ENCODE assay signal across 7 mouse cellular contexts in genomic region chr2:21917804-21918690, GRCm38 (mm10).
A peak's percentile ranks its signal among the peaks of the same experiment; 100 is the strongest.
DNase-seq lines count a peak whose midpoint lies in the region; ATAC-seq and TF ChIP-seq lines count a peak whose summit lies in the region.

No protein-coding gene starts in this region.

- H3K9ac ChIP-seq in hindbrain, embryonic 11.5 days (ENCODE audit: low read depth, low read length) = peak overlapping the region; percentile 66
- peak overlapping the region; percentile 66 for H3K9ac ChIP-seq in midbrain, embryonic 13.5 days (replicated peaks)

- no peaks in the 10 kb centered on the region for H3K9me3 ChIP-seq in hindbrain, embryonic 11.5 days (ENCODE audit: control insufficient read depth, low read length)
- H3K9me3 ChIP-seq in midbrain, embryonic 13.5 days = no peaks in the 10 kb centered on the region

- no peak for DNase-seq in Patski (ENCODE audit: low read depth, low spot score)
- DNase-seq in cerebellum, adult 8-10 months = peak; percentile 84
- DNase-seq in frontal cortex, adult 2 months (ENCODE audit: extremely low spot score in 1 of 2, low spot score in 1 of 2) = peak; percentile 92 to 93
- peak; percentile 91 for DNase-seq in hindbrain, embryonic 11.5 days (ENCODE audit: low spot score)
- peak; percentile 84 to 88 for DNase-seq in left cerebral cortex, adult 2 months (ENCODE audit: extremely low spot score in 1 of 2, low spot score in 2 of 2)

- H3K27ac ChIP-seq in hindbrain, embryonic 11.5 days (ENCODE audit: low read depth, low read length) = peak overlapping the region; percentile 98
- peak overlapping the region; percentile 98 for H3K27ac ChIP-seq in left cerebral cortex, adult 2 months
- H3K27ac ChIP-seq in midbrain, embryonic 13.5 days = peak overlapping the region; percentile 99
- peak overlapping the region; percentile 30; the same call in 1 of the 2 replicates for H3K27ac ChIP-seq in testis, adult 2 months (ENCODE audit: control insufficient read depth, insufficient read depth, low read depth, low read length)

- peaks cover 9% of the 10 kb centered on the region for H3K27me3 ChIP-seq in Patski
- H3K27me3 ChIP-seq in hindbrain, embryonic 11.5 days (ENCODE audit: control insufficient read depth, insufficient read depth, low read length) = no peaks in the 10 kb centered on the region
- no peaks in the 10 kb centered on the region for H3K27me3 ChIP-seq in midbrain, embryonic 13.5 days
- H3K27me3 ChIP-seq in testis, adult 2 months (ENCODE audit: control insufficient read depth, insufficient read depth, low read length) = no peaks in the 10 kb centered on the region

- CTCF ChIA-PET in Patski (lab: Charles Lee) = interaction anchor here (0.5 kb wide), 1 partner anchor 1160 kb away, joined by 3 read pairs; no protein-coding TSS in a partner anchor

- H3K4me1 ChIP-seq in hindbrain, embryonic 11.5 days (replicated peaks; ENCODE audit: control insufficient read depth, insufficient read depth, low read length) = peaks cover 2% of the 10 kb centered on the region; the same call in 1 of the 2 replicates
- H3K4me1 ChIP-seq in midbrain, embryonic 13.5 days (replicated peaks) = peaks cover 24% of the 10 kb centered on the region
- peaks cover 7% of the 10 kb centered on the region for H3K4me1 ChIP-seq in testis, adult 2 months (ENCODE audit: control insufficient read depth, insufficient read depth, low read length)

- ATAC-seq in Patski = no peak
- ATAC-seq in hindbrain, embryonic 11.5 days (ENCODE audit: low FRiP score) = peak; percentile 95
- ATAC-seq in midbrain, embryonic 13.5 days = peak; percentile 96

- TF ChIP-seq POLR2A in testis, adult 2 months (IDR thresholded peaks at IDR 0.05; ENCODE audit: control insufficient read depth, low read depth, low read length) = no peak

- 9% methylated on average over 16 of the region's 16 CpGs for WGBS in hindbrain, embryonic 11.5 days
- WGBS in midbrain, embryonic 13.5 days = 2% methylated on average over 16 of the region's 16 CpGs

- peak overlapping the region; percentile 34 for H3K4me2 ChIP-seq in hindbrain, embryonic 11.5 days (replicated peaks; ENCODE audit: low read depth, low read length)
- H3K4me2 ChIP-seq in midbrain, embryonic 13.5 days (replicated peaks) = peak overlapping the region; percentile 59

- no peaks in the 10 kb centered on the region for H3K36me3 ChIP-seq in hindbrain, embryonic 11.5 days (ENCODE audit: control insufficient read depth, insufficient read depth, low read length)
- no peaks in the 10 kb centered on the region for H3K36me3 ChIP-seq in midbrain, embryonic 13.5 days
- no peaks in the 10 kb centered on the region for H3K36me3 ChIP-seq in testis, adult 2 months (ENCODE audit: control insufficient read depth, insufficient read depth, low read length)

- H3K4me3 ChIP-seq in hindbrain, embryonic 11.5 days (ENCODE audit: low read depth, low read length) = peak overlapping the region; percentile 29
- H3K4me3 ChIP-seq in left cerebral cortex, adult 2 months = peak overlapping the region; percentile 47
- peak overlapping the region; percentile 39 for H3K4me3 ChIP-seq in midbrain, embryonic 13.5 days (replicated peaks)
- peak overlapping the region; percentile 69 for H3K4me3 ChIP-seq in testis, adult 2 months (ENCODE audit: control insufficient read depth, low read depth, low read length)

- TF ChIP-seq CTCF in Patski (IDR thresholded peaks at IDR 0.05) = peak; percentile 28
- peak; percentile 58 for TF ChIP-seq CTCF in left cerebral cortex, adult 2 months (IDR thresholded peaks at IDR 0.05)
- TF ChIP-seq CTCF in testis, adult 2 months (IDR thresholded peaks at IDR 0.05; ENCODE audit: control insufficient read depth, insufficient read depth, insufficient replicate concordance, low read depth, low read length) = no peak

- POLR2A ChIA-PET in Patski (lab: Charles Lee) = no interaction called here

- intact Hi-C loops in left cerebral cortex, adult 2 months (cut with DNase I) = loop anchor here (5.0 to 10.0 kb wide), 4 partner anchors 116 to 1023 kb away; partner anchors contain the start of genes Enkur and Thnsl1

- in situ Hi-C loops in Patski (cut with MboI; ENCODE audit: low pct_unique_long_range_greater_than_20kb) = loop anchor here (25.0 kb wide), 1 partner anchor 1031 kb away; no protein-coding TSS in a partner anchor

Comparison
In these comparisons a context has a peak if more than half of its experiments do, and no peak if none do; other contexts are left out.
1. H3K27ac ChIP-seq: peak in every context shown above with its lines; median percentile 99 in midbrain, embryonic 13.5 days; 98 in hindbrain, embryonic 11.5 days; 98 in left cerebral cortex, adult 2 months; 30 in testis, adult 2 months.